Mouse (Mus musculus) B cell, adult 2 months (primary cell): ENCODE data around the gene Slc6a1.
"Not testable (repeated sequence)": the region's sequence is repeated elsewhere in the genome, so short reads cannot be mapped to it uniquely, and the experiment has no call there.

Experiments
- DNase-seq, 2 experiments: peaks; one replicate each; pipeline ENCODE4 v3.0.0; 2022

Gene Slc6a1

GRCm38 (mm10) chr6:114290929-114291328, 8.5 kb downstream of the Slc6a1 start:
- DNase-seq: no peak

GRCm38 (mm10) chr6:114291396-114291795, 9.0 kb downstream of the Slc6a1 start:
- no peak for DNase-seq

- no peak for DNase-seq
These were observed 11.1 kb downstream of the Slc6a1 start for GRCm38 (mm10) chr6:114293511-114293910.

GRCm38 (mm10) chr6:114295086-114295485, 12.7 kb downstream of the Slc6a1 start:
- no peak for DNase-seq

- DNase-seq: no peak
These were observed 15.0 kb downstream of the Slc6a1 start for GRCm38 (mm10) chr6:114297260-114298002.

- DNase-seq: no peak
These were observed 17.3 kb downstream of the Slc6a1 start for GRCm38 (mm10) chr6:114299699-114300098.

GRCm38 (mm10) chr6:114300737-114301136, 18.3 kb downstream of the Slc6a1 start:
- no peak for DNase-seq

- no peak for DNase-seq
These were observed 22.2 kb downstream of the Slc6a1 start for GRCm38 (mm10) chr6:114304668-114305067.

GRCm38 (mm10) chr6:114320511-114320910, 38.1 kb downstream of the Slc6a1 start:
- no peak for DNase-seq

- DNase-seq: no peak
These were observed 38.7 kb downstream of the Slc6a1 start for GRCm38 (mm10) chr6:114321146-114321545.

- DNase-seq: no peak
These were observed 40.5 kb downstream of the Slc6a1 start for GRCm38 (mm10) chr6:114322914-114323313.

GRCm38 (mm10) chr6:114324808-114325207, 42.4 kb downstream of the Slc6a1 start:
- DNase-seq: no peak

GRCm38 (mm10) chr6:114329597-114330470, 47.4 kb downstream of the Slc6a1 start:
- DNase-seq: no peak

- DNase-seq: no peak
These were observed 49.5 kb downstream of the Slc6a1 start for GRCm38 (mm10) chr6:114331926-114332325.

- no peak for DNase-seq
These were observed 53.9 kb downstream of the Slc6a1 start for GRCm38 (mm10) chr6:114336128-114336943.

GRCm38 (mm10) chr6:114336944-114337215, 54.4 kb downstream of the Slc6a1 start:
- DNase-seq: no peak

- not testable (repeated sequence) for DNase-seq
These were observed 58.9 kb downstream of the Slc6a1 start for GRCm38 (mm10) chr6:114341381-114341780.

- no peak for DNase-seq
These were observed 61.3 kb downstream of the Slc6a1 start for GRCm38 (mm10) chr6:114343740-114344139.

- DNase-seq: peak; percentile 32
These were observed 62.7 kb downstream of the Slc6a1 start for GRCm38 (mm10) chr6:114345156-114345555.

GRCm38 (mm10) chr6:114347831-114348754, 65.7 kb downstream of the Slc6a1 start:
- no peak for DNase-seq

- no peak for DNase-seq
These were observed 72.2 kb downstream of the Slc6a1 start for GRCm38 (mm10) chr6:114354635-114355034.

- no peak for DNase-seq
These were observed 75.7 kb downstream of the Slc6a1 start for GRCm38 (mm10) chr6:114358171-114358570.
